Mouse (Mus musculus) cerebellum, adult 9-10 months (tissue): ENCODE measurements at regions not wholly inside any gene's neighbourhood (a gene's known extent, or its start where the extent isn't known, plus 50 kb on each side); places are given as distances from the start of the nearest gene placed in this dataset.

Source experiments
- DNase-seq: peaks from one replicate; pipeline ENCODE4 v3.0.0; 2022

DNA sequence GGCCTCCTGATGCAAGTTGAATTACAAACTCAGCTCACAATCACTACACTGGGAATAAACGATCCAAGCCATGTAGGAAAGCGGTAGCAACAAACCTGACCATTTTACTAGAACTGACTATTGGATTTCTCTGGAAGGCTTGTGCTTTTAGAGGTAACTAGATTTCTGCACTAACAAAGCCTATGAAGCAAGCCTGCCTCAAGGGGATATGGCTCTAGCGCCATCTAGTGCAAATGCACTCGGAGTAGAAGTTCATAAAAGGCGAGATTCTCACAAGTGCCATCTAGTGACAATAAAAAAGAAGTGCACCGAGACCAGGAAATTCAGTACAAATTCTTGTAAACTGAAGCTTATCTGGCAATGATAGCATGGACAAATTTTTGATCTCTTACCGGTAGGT, 364.9 kb upstream of the Fmr1 start:
- DNase-seq = peak; percentile 83
